Mouse (Mus musculus): ENCODE measurements around the gene Cdc42. TPM values are rescaled to one million over a fixed set of nuclear protein-coding genes. Genes with fewer than 3 reads are reported as not detected.
A peak's percentile ranks its signal among the peaks of the same experiment; 100 is the strongest.

Cdc42 gene
- total RNA-seq, 2 experiments from 2014 or later, result 469 to 477 TPM

GRCm38 (mm10) chr4:137371596-137372523 lies 14.3 kb upstream of the Cdc42 start:
- ATAC-seq (replicated peaks; ENCODE audit: poor library complexity, severe bottlenecking), result no peak

- ATAC-seq (replicated peaks; ENCODE audit: poor library complexity, severe bottlenecking), result peak; percentile 30
These were observed 12.6 kb upstream of the Cdc42 start for GRCm38 (mm10) chr4:137369954-137370750.

- peak; percentile 15; the same call in 1 of the 2 replicates for ATAC-seq (replicated peaks; ENCODE audit: poor library complexity, severe bottlenecking)
These were observed 10.7 kb upstream of the Cdc42 start for GRCm38 (mm10) chr4:137368198-137368597.

- peak; percentile 71 for ATAC-seq (replicated peaks; ENCODE audit: poor library complexity, severe bottlenecking)
These were observed 10.0 kb upstream of the Cdc42 start for GRCm38 (mm10) chr4:137367275-137368088.

- no peak for ATAC-seq (replicated peaks; ENCODE audit: poor library complexity, severe bottlenecking)
These were observed 8.6 kb upstream of the Cdc42 start for GRCm38 (mm10) chr4:137366097-137366496.

- peak; percentile 71 for ATAC-seq (replicated peaks; ENCODE audit: poor library complexity, severe bottlenecking)
These were observed 8.0 kb upstream of the Cdc42 start for GRCm38 (mm10) chr4:137365356-137366062.

- no peak for ATAC-seq (replicated peaks; ENCODE audit: poor library complexity, severe bottlenecking)
These were observed 7.3 kb upstream of the Cdc42 start for GRCm38 (mm10) chr4:137364826-137365225.

- no peak for ATAC-seq (replicated peaks; ENCODE audit: poor library complexity, severe bottlenecking)
These were observed 3.5 kb upstream of the Cdc42 start for GRCm38 (mm10) chr4:137360996-137361395.

GRCm38 (mm10) chr4:137358291-137359002 lies 927 bp upstream of the Cdc42 start:
- peak; percentile 23; the same call in 1 of the 2 replicates for ATAC-seq (replicated peaks; ENCODE audit: poor library complexity, severe bottlenecking)

GRCm38 (mm10) chr4:137356674-137357510 lies 628 bp downstream of the Cdc42 start:
- ATAC-seq (replicated peaks; ENCODE audit: poor library complexity, severe bottlenecking), result peak; percentile 69

- no peak for ATAC-seq (replicated peaks; ENCODE audit: poor library complexity, severe bottlenecking)
These were observed 6.9 kb downstream of the Cdc42 start for GRCm38 (mm10) chr4:137350627-137351026.

GRCm38 (mm10) chr4:137345790-137346189 lies 11.7 kb downstream of the Cdc42 start:
- peak; percentile 97 for ATAC-seq (replicated peaks; ENCODE audit: poor library complexity, severe bottlenecking)

GRCm38 (mm10) chr4:137345112-137345511 lies 12.4 kb downstream of the Cdc42 start:
- ATAC-seq (replicated peaks; ENCODE audit: poor library complexity, severe bottlenecking), result no peak

- ATAC-seq (replicated peaks; ENCODE audit: poor library complexity, severe bottlenecking), result no peak
These were observed 14.7 kb downstream of the Cdc42 start for GRCm38 (mm10) chr4:137342816-137343215.

- ATAC-seq (replicated peaks; ENCODE audit: poor library complexity, severe bottlenecking), result no peak
These were observed 18.1 kb downstream of the Cdc42 start for GRCm38 (mm10) chr4:137339415-137339814.

- no peak for ATAC-seq (replicated peaks; ENCODE audit: poor library complexity, severe bottlenecking)
These were observed 21.1 kb downstream of the Cdc42 start for GRCm38 (mm10) chr4:137336468-137336867.

GRCm38 (mm10) chr4:137332051-137332450 lies 25.5 kb downstream of the Cdc42 start:
- ATAC-seq (replicated peaks; ENCODE audit: poor library complexity, severe bottlenecking), result no peak

GRCm38 (mm10) chr4:137326494-137326893 lies 31.0 kb downstream of the Cdc42 start:
- peak; percentile 50 for ATAC-seq (replicated peaks; ENCODE audit: poor library complexity, severe bottlenecking)

All from granulocyte monocyte progenitor cell, adult 5-6 weeks (primary cell).